Mouse (Mus musculus): Measurements from ENCODE around the gene Osbp2.
A peak's percentile ranks its signal among the peaks of the same experiment; 100 is the strongest.

- TF ChIP-seq CTCF (IDR thresholded peaks at IDR 0.05; ENCODE audit: control insufficient read depth, insufficient read depth, insufficient read length), result no peak
- TF ChIP-seq MAX (IDR thresholded peaks at IDR 0.05), result peak; percentile 58
- no peak for TF ChIP-seq MYOG (IDR thresholded peaks at IDR 0.05; ENCODE audit: control insufficient read depth, extremely low read depth, insufficient read length)
- TF ChIP-seq USF1 (IDR thresholded peaks at IDR 0.05; ENCODE audit: low read depth), result peak; percentile 10
- TF ChIP-seq FOSL1 (IDR thresholded peaks at IDR 0.05; ENCODE audit: insufficient read depth, low read length, poor library complexity, severe bottlenecking), result no peak
- TF ChIP-seq MYOD1 (IDR thresholded peaks at IDR 0.05; ENCODE audit: control insufficient read depth, insufficient read length, low read depth), result no peak
Measured at GRCm38 (mm10) chr11:3860361-3860760, 3.3 kb downstream of the Osbp2 start.

All from C2C12 (cell line).